Mouse (Mus musculus): Measurements from ENCODE around the gene Bnipl.

DNA sequence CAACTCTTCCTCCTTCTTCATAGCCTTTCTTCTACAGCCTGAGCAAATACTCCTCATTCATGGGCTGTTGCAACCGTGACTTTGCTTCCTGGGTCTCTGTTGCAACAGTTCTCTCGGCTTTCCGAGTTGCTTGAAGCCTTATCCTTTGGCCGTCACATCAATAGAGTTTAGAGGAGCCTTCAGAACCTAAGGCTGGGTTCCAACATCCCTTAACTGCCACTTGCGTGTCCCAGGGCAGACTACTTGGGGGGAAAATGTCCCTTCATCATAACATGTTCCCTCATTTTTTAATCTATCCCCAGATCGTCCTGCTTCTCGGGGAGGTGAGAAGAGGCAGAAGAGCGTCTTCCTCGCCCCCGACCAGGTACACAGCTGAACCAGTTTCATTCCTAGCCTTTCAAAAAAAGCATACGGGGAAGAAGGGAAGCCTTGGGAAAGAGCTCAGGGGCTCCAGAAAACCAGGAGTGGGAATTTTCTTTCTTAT is 31.4 kb upstream of the Bnipl start:
- TF ChIP-seq CTCF (IDR thresholded peaks at IDR 0.05; ENCODE audit: control insufficient read depth, insufficient read depth, insufficient read length) (no peak), MAX (IDR thresholded peaks at IDR 0.05) (no peak)
